Mouse (Mus musculus) forebrain, embryonic 13.5 days (tissue): ENCODE results near the gene Trim28. TPM values are rescaled to one million over a fixed set of nuclear protein-coding genes. Genes with fewer than 3 reads are reported as not detected.

ENCODE experiments used
- ATAC-seq: fragments of 200-750 bp; cut with Nextera tagmentation; 2 replicates; pipeline ENCODE4 v1.8.0; 2017
- H3K27ac ChIP-seq: fragments of 300-500 bp; sonication (generic); 2 replicates; pipeline ENCODE4 v1.5.1; 2015; ENCODE audit warnings: inconsistent platforms, mild to moderate bottlenecking, moderate library complexity
- H3K27me3 ChIP-seq: fragments of 300-500 bp; sonication (generic); 2 replicates; pipeline ENCODE4 v1.6.1; 2015; ENCODE audit warnings: mild to moderate bottlenecking, inconsistent platforms
- H3K36me3 ChIP-seq: fragments of 300-500 bp; sonication (generic); 2 replicates; pipeline ENCODE4 v1.6.1; 2015; ENCODE audit warnings: mild to moderate bottlenecking, inconsistent platforms; ENCODE audit not compliant: poor library complexity, severe bottlenecking
- H3K4me1 ChIP-seq: fragments of 300-500 bp; sonication (generic); 2 replicates; pipeline ENCODE4 v1.6.1; 2015; ENCODE audit warnings: inconsistent platforms
- H3K4me2 ChIP-seq: fragments of 300-500 bp; sonication (generic); 2 replicates; pipeline ENCODE4 v1.6.1; 2015; ENCODE audit warnings: inconsistent platforms, mild to moderate bottlenecking, moderate library complexity
- H3K4me3 ChIP-seq: fragments of 300-500 bp; sonication (generic); 2 replicates; pipeline ENCODE4 v1.5.1; 2015; ENCODE audit warnings: mild to moderate bottlenecking, inconsistent platforms
- H3K9ac ChIP-seq: fragments of 300-500 bp; sonication (generic); 2 replicates; pipeline ENCODE4 v1.6.1; 2015; ENCODE audit warnings: mild to moderate bottlenecking, inconsistent platforms
- H3K9me3 ChIP-seq: fragments of 300-500 bp; sonication (generic); replicated peaks from 2 replicates; pipeline ENCODE4 v1.6.1; 2016; ENCODE audit warnings: inconsistent platforms
- WGBS: fragments of 180-500 bp; shearing (Covaris S2); methylation state at CpG from one replicate; pipeline ENCODE4 v1.1.7; 2015; 5-methylcytosine and 5-hydroxymethylcytosine counted together
- polyA plus RNA-seq: library from polyadenylated mRNA; unstranded; fragments of >200 nt; fragmentation: Nextera tagmentation; extraction: Ambion mirVana; gene quantifications from 2 replicates; pipeline ENCODE4 v1.2.1, GENCODE M21; 2015

The Trim28 gene
- polyA plus RNA-seq, 1 experiment from 2014 or later = 270 TPM

GRCm38 (mm10) chr7:13023928-13024731 lies 25.2 kb downstream of the Trim28 start:
- peak overlapping the region; percentile 92 for H3K4me3 ChIP-seq
- H3K4me1 ChIP-seq = peaks cover 32% of the 10 kb centered on the region
- WGBS = under 1% methylated on average over 77 of the region's 95 CpGs
- ATAC-seq = peak; percentile 90
- no peaks in the 10 kb centered on the region for H3K27me3 ChIP-seq
- no peaks in the 10 kb centered on the region for H3K9me3 ChIP-seq
- H3K27ac ChIP-seq = peak overlapping the region; percentile 99
- H3K36me3 ChIP-seq = peaks cover 39% of the 10 kb centered on the region
- H3K9ac ChIP-seq = peak overlapping the region; percentile 98
- H3K4me2 ChIP-seq = peak overlapping the region; percentile 80

- no peaks in the 10 kb centered on the region for H3K27me3 ChIP-seq
- H3K27ac ChIP-seq = peak overlapping the region; percentile 99
- peak overlapping the region; percentile 80 for H3K4me2 ChIP-seq
- peaks cover 32% of the 10 kb centered on the region for H3K4me1 ChIP-seq
- H3K4me3 ChIP-seq = peak overlapping the region; percentile 92
- peak; percentile 61 for ATAC-seq
- H3K9me3 ChIP-seq = no peaks in the 10 kb centered on the region
- H3K36me3 ChIP-seq = peaks cover 46% of the 10 kb centered on the region
- under 1% methylated on average over 34 of the region's 44 CpGs for WGBS
- H3K9ac ChIP-seq = peak overlapping the region; percentile 98
These were observed 25.9 kb downstream of the Trim28 start for GRCm38 (mm10) chr7:13024805-13025204.

- peaks cover 32% of the 10 kb centered on the region for H3K4me1 ChIP-seq
- WGBS = 30% methylated on average over 4 of the region's 4 CpGs
- H3K27ac ChIP-seq = peak overlapping the region; percentile 99; the same call in 1 of the 2 replicates
- no peaks in the 10 kb centered on the region for H3K9me3 ChIP-seq
- H3K9ac ChIP-seq = peak overlapping the region; percentile 98
- peak overlapping the region; percentile 80 for H3K4me2 ChIP-seq
- peaks cover 54% of the 10 kb centered on the region for H3K36me3 ChIP-seq
- peak overlapping the region; percentile 92 for H3K4me3 ChIP-seq
- no peaks in the 10 kb centered on the region for H3K27me3 ChIP-seq
- no peak for ATAC-seq
These were observed 26.7 kb downstream of the Trim28 start for GRCm38 (mm10) chr7:13025511-13026112.

- no peak overlapping the region for H3K27ac ChIP-seq
- WGBS = 86% methylated on average over 4 of the region's 4 CpGs
- no peak overlapping the region for H3K4me2 ChIP-seq
- peaks cover 82% of the 10 kb centered on the region for H3K36me3 ChIP-seq
- no peak for ATAC-seq
- no peak overlapping the region for H3K4me3 ChIP-seq
- H3K9ac ChIP-seq = no peak overlapping the region
- no peaks in the 10 kb centered on the region for H3K9me3 ChIP-seq
- no peaks in the 10 kb centered on the region for H3K27me3 ChIP-seq
- peaks cover 36% of the 10 kb centered on the region for H3K4me1 ChIP-seq
These were observed 30.1 kb downstream of the Trim28 start for GRCm38 (mm10) chr7:13028986-13029385.

- 72% methylated on average over 5 of the region's 5 CpGs for WGBS
- Histone ChIP-seq H3K4me1 (peaks cover 41% of the 10 kb centered on the region), H3K27me3 (no peaks in the 10 kb centered on the region), H3K9ac (no peak overlapping the region), H3K4me2 (no peak overlapping the region), H3K9me3 (no peaks in the 10 kb centered on the region), H3K4me3 (no peak overlapping the region), H3K27ac (no peak overlapping the region), H3K36me3 (peaks cover 88% of the 10 kb centered on the region)
- no peak for ATAC-seq
These were observed 32.2 kb downstream of the Trim28 start for GRCm38 (mm10) chr7:13031069-13031468.

- WGBS = 85% methylated on average over 2 of the region's 2 CpGs
- peaks cover 41% of the 10 kb centered on the region for H3K4me1 ChIP-seq
- no peaks in the 10 kb centered on the region for H3K9me3 ChIP-seq
- H3K27ac ChIP-seq = no peak overlapping the region
- H3K4me3 ChIP-seq = no peak overlapping the region
- no peak overlapping the region for H3K9ac ChIP-seq
- no peak for ATAC-seq
- H3K4me2 ChIP-seq = no peak overlapping the region
- peaks cover 84% of the 10 kb centered on the region for H3K36me3 ChIP-seq
- no peaks in the 10 kb centered on the region for H3K27me3 ChIP-seq
These were observed 33.1 kb downstream of the Trim28 start for GRCm38 (mm10) chr7:13031983-13032382.

GRCm38 (mm10) chr7:13032541-13032940 lies 33.6 kb downstream of the Trim28 start:
- 96% methylated on average over 7 of the region's 7 CpGs for WGBS
- H3K36me3 ChIP-seq = peaks cover 79% of the 10 kb centered on the region
- ATAC-seq = no peak

GRCm38 (mm10) chr7:13033451-13034147 lies 34.7 kb downstream of the Trim28 start:
- H3K4me2 ChIP-seq = peak overlapping the region; percentile 76
- H3K4me3 ChIP-seq = peak overlapping the region; percentile 60
- no peaks in the 10 kb centered on the region for H3K9me3 ChIP-seq
- H3K27ac ChIP-seq = peak overlapping the region; percentile 90
- no peaks in the 10 kb centered on the region for H3K27me3 ChIP-seq
- peaks cover 68% of the 10 kb centered on the region for H3K36me3 ChIP-seq
- 46% methylated on average over 13 of the region's 13 CpGs for WGBS
- peaks cover 41% of the 10 kb centered on the region for H3K4me1 ChIP-seq
- no peak for ATAC-seq
- H3K9ac ChIP-seq = peak overlapping the region; percentile 83

More at GRCm38 (mm10) chr7:13032541-13032940, 33.6 kb downstream of the Trim28 start:
- no peaks in the 10 kb centered on the region for H3K9me3 ChIP-seq
- H3K4me1 ChIP-seq = peaks cover 39% of the 10 kb centered on the region
- no peak overlapping the region for H3K4me2 ChIP-seq
- H3K4me3 ChIP-seq = no peak overlapping the region
- peak overlapping the region; percentile 12; the same call in 1 of the 2 replicates for H3K9ac ChIP-seq
- H3K27me3 ChIP-seq = no peaks in the 10 kb centered on the region
- H3K27ac ChIP-seq = no peak overlapping the region

- Histone ChIP-seq H3K27me3 (no peaks in the 10 kb centered on the region), H3K27ac (peak within 1 kb of the TSS; percentile 90), H3K9ac (peak within 1 kb of the TSS; percentile 83), H3K36me3 (peaks cover 61% of the 10 kb centered on the region), H3K9me3 (no peaks in the 10 kb centered on the region), H3K4me3 (peak within 1 kb of the TSS; percentile 60), H3K4me1 (peaks cover 48% of the 10 kb centered on the region), H3K4me2 (peak within 1 kb of the TSS; percentile 76)
- WGBS = 1% methylated on average over 45 of the region's 45 CpGs
- ATAC-seq = peak; percentile 80
These were observed 35.4 kb downstream of the Trim28 start, which contains the start of gene Chmp2a for GRCm38 (mm10) chr7:13034148-13034977. Gene Chmp2a, minus strand, starts transcription at chr7:13034807.

- 89% methylated on average over 17 of the region's 17 CpGs for WGBS
- Histone ChIP-seq H3K4me1 (peaks cover 50% of the 10 kb centered on the region), H3K9me3 (no peaks in the 10 kb centered on the region), H3K27ac (peak overlapping the region; percentile 90), H3K4me3 (peak overlapping the region; percentile 60), H3K9ac (peak overlapping the region; percentile 51; the same call in 1 of the 2 replicates), H3K27me3 (no peaks in the 10 kb centered on the region), H3K4me2 (peak overlapping the region; percentile 76), H3K36me3 (peaks cover 51% of the 10 kb centered on the region)
- ATAC-seq = no peak; the same call in 1 of the 2 replicates
These were observed 36.4 kb downstream of the Trim28 start for GRCm38 (mm10) chr7:13035211-13035855.

- H3K27me3 ChIP-seq = peaks cover 9% of the 10 kb centered on the region
- 50% methylated on average over 4 of the region's 4 CpGs for WGBS
These were observed 37.9 kb downstream of the Trim28 start for GRCm38 (mm10) chr7:13036806-13037205.

More at GRCm38 (mm10) chr7:13036806-13037205, 37.9 kb downstream of the Trim28 start:
- Histone ChIP-seq H3K9ac (peak overlapping the region; percentile 93), H3K4me3 (peak overlapping the region; percentile 72), H3K4me1 (peaks cover 50% of the 10 kb centered on the region), H3K4me2 (peak overlapping the region; percentile 91), H3K36me3 (peaks cover 36% of the 10 kb centered on the region), H3K9me3 (no peaks in the 10 kb centered on the region), H3K27ac (peak overlapping the region; percentile 100; the same call in 1 of the 2 replicates)
- no peak for ATAC-seq
